Mouse (Mus musculus) MEL (cell line): ENCODE data around the gene AB124611. TPM values are rescaled to one million over a fixed set of nuclear protein-coding genes. Genes with fewer than 3 reads are reported as not detected.
A peak's percentile ranks its signal among the peaks of the same experiment; 100 is the strongest.

Experiments used
- DNase-seq: peaks from one replicate; pipeline ENCODE4 v3.0.0; 2011; ENCODE audit warnings: low read depth, low spot score
- H3K27ac ChIP-seq: 2 replicates; pipeline ENCODE4 v1.5.1; 2012; ENCODE audit warnings: low read depth, mild to moderate bottlenecking, control low read depth, low read length, moderate library complexity; ENCODE audit not compliant: control insufficient read depth
- H3K27me3 ChIP-seq, 2 experiments: fragments of 150-350 bp in 1 of 2; sonication (generic) in 1 of 2; 2 replicates each; pipeline ENCODE4 v1.6.1; 2012; ENCODE audit warnings: low read length in 2 of 2, mild to moderate bottlenecking in 2 of 2, improper control_type of control experiment in 1 of 2, moderate library complexity in 1 of 2; ENCODE audit not compliant: insufficient read depth in 2 of 2, control insufficient read depth in 1 of 2
- H3K36me3 ChIP-seq, 2 experiments: 2 replicates each; pipeline ENCODE4 v1.6.1; 2012 to 2014; ENCODE audit warnings: low read length in 2 of 2, improper control_type of control experiment in 1 of 2, inconsistent platforms in 1 of 2, mild to moderate bottlenecking in 1 of 2; ENCODE audit not compliant: insufficient read depth in 2 of 2, control insufficient read depth in 1 of 2
- H3K4me1 ChIP-seq, 2 experiments: fragments of 150-350 bp in 1 of 2; sonication (generic) in 1 of 2; 2 replicates each; pipeline ENCODE4 v1.6.1; 2012; ENCODE audit warnings: low read length in 2 of 2, improper control_type of control experiment in 1 of 2, mild to moderate bottlenecking in 1 of 2; ENCODE audit not compliant: insufficient read depth in 2 of 2, control insufficient read depth in 1 of 2
- H3K4me3 ChIP-seq, 2 experiments: fragments of 150-350 bp in 1 of 2; sonication (generic) in 1 of 2; 2 replicates each; pipeline ENCODE4 v1.5.1; 2012; ENCODE audit warnings: low read depth in 2 of 2, low read length in 2 of 2, mild to moderate bottlenecking in 2 of 2, moderate library complexity in 2 of 2, control low read depth in 1 of 2, improper control_type of control experiment in 1 of 2; ENCODE audit not compliant: control insufficient read depth in 1 of 2, insufficient read depth in 1 of 2
- H3K79me2 ChIP-seq: 2 replicates; pipeline ENCODE4 v1.6.1; 2012; ENCODE audit warnings: mild to moderate bottlenecking, low read length, moderate library complexity; ENCODE audit not compliant: control insufficient read depth, poor library complexity, insufficient read depth
- H3K9ac ChIP-seq: 2 replicates; pipeline ENCODE4 v1.6.1; 2012; ENCODE audit warnings: low read depth, mild to moderate bottlenecking, control low read depth, low read length, moderate library complexity; ENCODE audit not compliant: control insufficient read depth, poor library complexity, severe bottlenecking
- H3K9me3 ChIP-seq: fragments of 150-350 bp; sonication (generic); replicated peaks from 2 replicates; pipeline ENCODE4 v1.6.1; 2012; ENCODE audit warnings: mild to moderate bottlenecking, low read length, improper control_type of control experiment, moderate library complexity; ENCODE audit not compliant: insufficient read depth
- BHLHE40 ChIP-seq: IDR thresholded peaks from 2 replicates; pipeline ENCODE4 v1.6.1; 2012; ENCODE audit warnings: low read depth, mild to moderate bottlenecking, inconsistent platforms, low read length, improper control_type of control experiment, borderline replicate concordance
- CHD1 ChIP-seq: IDR thresholded peaks from 2 replicates; pipeline ENCODE4 v1.6.1; 2012; ENCODE audit warnings: low read depth, mild to moderate bottlenecking, inconsistent platforms, low read length, improper control_type of control experiment
- CHD2 ChIP-seq: IDR thresholded peaks from 2 replicates; pipeline ENCODE4 v1.6.1; 2011; ENCODE audit warnings: low read length, improper control_type of control experiment
- CTCF ChIP-seq, 3 experiments: IDR thresholded peaks in 2 of 3; conservative IDR thresholded peaks in 1 of 3; 2 replicates each; pipeline ENCODE4 v1.5.1; 2011 to 2012; ENCODE audit warnings: low read length in 3 of 3, low read depth in 2 of 3, mild to moderate bottlenecking in 2 of 3, improper control_type of control experiment in 1 of 3, inconsistent platforms in 1 of 3, mixed read lengths in 1 of 3, moderate library complexity in 1 of 3; ENCODE audit not compliant: control insufficient read depth in 1 of 3, insufficient read depth in 1 of 3, poor library complexity in 1 of 3, severe bottlenecking in 1 of 3
- E2F4 ChIP-seq: IDR thresholded peaks from 2 replicates; pipeline ENCODE4 v1.6.1; 2011; ENCODE audit warnings: low read depth, low read length, improper control_type of control experiment, borderline replicate concordance
- EP300 ChIP-seq, 2 experiments: IDR thresholded peaks; 2 replicates each; pipeline ENCODE4 v1.6.1; 2011; ENCODE audit warnings: improper control_type of control experiment in 2 of 2, low read length in 2 of 2, low read depth in 1 of 2, mild to moderate bottlenecking in 1 of 2
- GABPA ChIP-seq: IDR thresholded peaks from 2 replicates; pipeline ENCODE4 v1.6.1; 2012; ENCODE audit warnings: low read depth, mild to moderate bottlenecking, inconsistent platforms, low read length, improper control_type of control experiment, moderate library complexity
- GATA1 ChIP-seq: IDR thresholded peaks from 2 replicates; pipeline ENCODE4 v1.6.1; 2011; ENCODE audit warnings: low read depth, low read length, improper control_type of control experiment
- HCFC1 ChIP-seq: IDR thresholded peaks from 2 replicates; pipeline ENCODE4 v1.6.1; 2012; ENCODE audit warnings: low read depth, mild to moderate bottlenecking, inconsistent platforms, low read length, improper control_type of control experiment, moderate library complexity
- JUND ChIP-seq: IDR thresholded peaks from 2 replicates; pipeline ENCODE4 v1.6.1; 2011; ENCODE audit warnings: low read depth, mild to moderate bottlenecking, improper control_type of control experiment, low read length
- MAX ChIP-seq: IDR thresholded peaks from 2 replicates; pipeline ENCODE4 v1.6.1; 2011; ENCODE audit warnings: low read length, improper control_type of control experiment
- MAZ ChIP-seq: IDR thresholded peaks from 2 replicates; pipeline ENCODE4 v1.6.1; 2012; ENCODE audit warnings: low read depth, mild to moderate bottlenecking, inconsistent platforms, low read length, improper control_type of control experiment
- MEF2A ChIP-seq: IDR thresholded peaks from 2 replicates; pipeline ENCODE4 v1.6.1; 2014; ENCODE audit warnings: low read depth, mild to moderate bottlenecking, inconsistent platforms, low read length, improper control_type of control experiment; ENCODE audit not compliant: poor library complexity, insufficient replicate concordance, severe bottlenecking; ENCODE audit errors: extremely low read depth
- MXI1 ChIP-seq: IDR thresholded peaks from 2 replicates; pipeline ENCODE4 v1.6.1; 2011; ENCODE audit warnings: mild to moderate bottlenecking, low read depth, low read length, improper control_type of control experiment
- NELFE ChIP-seq: IDR thresholded peaks from 2 replicates; pipeline ENCODE4 v1.6.1; 2011; ENCODE audit warnings: low read depth, low read length, improper control_type of control experiment
- POLR2A ChIP-seq, 2 experiments: IDR thresholded peaks; 2 replicates each; pipeline ENCODE4 v1.6.1; 2011 to 2012; ENCODE audit warnings: low read length in 2 of 2, mild to moderate bottlenecking in 2 of 2, control low read depth in 1 of 2, improper control_type of control experiment in 1 of 2, low read depth in 1 of 2, moderate library complexity in 1 of 2; ENCODE audit not compliant: control insufficient read depth in 1 of 2, insufficient read depth in 1 of 2, poor library complexity in 1 of 2
- POLR2AphosphoS2 ChIP-seq: IDR thresholded peaks from 2 replicates; pipeline ENCODE4 v1.6.1; 2011; ENCODE audit warnings: low read length, improper control_type of control experiment
- POLR2AphosphoS5 ChIP-seq: IDR thresholded peaks from 2 replicates; pipeline ENCODE4 v1.6.1; 2012; ENCODE audit warnings: low read depth, borderline replicate concordance, mild to moderate bottlenecking, inconsistent platforms, low read length, moderate library complexity, mixed read lengths
- RAD21 ChIP-seq: IDR thresholded peaks from 2 replicates; pipeline ENCODE4 v1.6.1; 2011; ENCODE audit warnings: mild to moderate bottlenecking, low read depth, low read length, improper control_type of control experiment
- SIN3A ChIP-seq: IDR thresholded peaks from 2 replicates; pipeline ENCODE4 v1.6.1; 2012; ENCODE audit warnings: low read length, improper control_type of control experiment, inconsistent platforms
- SMC3 ChIP-seq: IDR thresholded peaks from 2 replicates; pipeline ENCODE4 v1.6.1; 2011; ENCODE audit warnings: low read depth, low read length, improper control_type of control experiment
- TAL1 ChIP-seq: IDR thresholded peaks from 2 replicates; pipeline ENCODE4 v1.6.1; 2012; ENCODE audit warnings: mild to moderate bottlenecking, inconsistent platforms, low read length, moderate library complexity, mixed read lengths
- TCF12 ChIP-seq: IDR thresholded peaks from 2 replicates; pipeline ENCODE4 v1.6.1; 2014; ENCODE audit warnings: low read depth, mild to moderate bottlenecking, inconsistent platforms, low read length, improper control_type of control experiment, moderate library complexity
- UBTF ChIP-seq: IDR thresholded peaks from 2 replicates; pipeline ENCODE4 v1.6.1; 2012; ENCODE audit warnings: low read depth, mild to moderate bottlenecking, inconsistent platforms, low read length, improper control_type of control experiment, moderate library complexity, borderline replicate concordance; ENCODE audit not compliant: insufficient read depth
- USF1 ChIP-seq: IDR thresholded peaks from 2 replicates; pipeline ENCODE4 v1.6.1; 2014; ENCODE audit warnings: low read depth, mild to moderate bottlenecking, inconsistent platforms, low read length, improper control_type of control experiment, moderate library complexity
- USF2 ChIP-seq, 2 experiments: IDR thresholded peaks; 2 replicates each; pipeline ENCODE4 v1.6.1; 2011 to 2012; ENCODE audit warnings: improper control_type of control experiment in 2 of 2, low read length in 2 of 2, borderline replicate concordance in 1 of 2, inconsistent platforms in 1 of 2, low read depth in 1 of 2, mild to moderate bottlenecking in 1 of 2; ENCODE audit not compliant: insufficient read depth in 1 of 2
- ZMIZ1 ChIP-seq: IDR thresholded peaks from 2 replicates; pipeline ENCODE4 v1.6.1; 2012; ENCODE audit warnings: low read depth, mild to moderate bottlenecking, inconsistent platforms, low read length, improper control_type of control experiment, moderate library complexity
- polyA plus RNA-seq, 2 experiments: library from polyadenylated mRNA; stranded (reverse) in 1 of 2; unstranded in 1 of 2; fragments of >175 nt in 1 of 2; fragments of >200 nt in 1 of 2; gene quantifications; 2 replicates each; pipeline versions ENCODE4 v1.2.1 to v1.2.4; 2012; ENCODE audit warnings: low replicate concordance in 2 of 2, low read depth in 1 of 2; ENCODE audit not compliant: insufficient read length in 2 of 2, insufficient read depth in 1 of 2, missing spikeins in 1 of 2
- total RNA-seq: library from RNA; depleted of rRNA; stranded (reverse); fragments of 300-350 nt; gene quantifications from 2 replicates; pipeline ENCODE4 v1.2.3, GENCODE M21; 2012

The AB124611 gene
- total and polyA plus RNA-seq, 3 experiments = 55.2 to 58.7 TPM; not detected in 1

DNA sequence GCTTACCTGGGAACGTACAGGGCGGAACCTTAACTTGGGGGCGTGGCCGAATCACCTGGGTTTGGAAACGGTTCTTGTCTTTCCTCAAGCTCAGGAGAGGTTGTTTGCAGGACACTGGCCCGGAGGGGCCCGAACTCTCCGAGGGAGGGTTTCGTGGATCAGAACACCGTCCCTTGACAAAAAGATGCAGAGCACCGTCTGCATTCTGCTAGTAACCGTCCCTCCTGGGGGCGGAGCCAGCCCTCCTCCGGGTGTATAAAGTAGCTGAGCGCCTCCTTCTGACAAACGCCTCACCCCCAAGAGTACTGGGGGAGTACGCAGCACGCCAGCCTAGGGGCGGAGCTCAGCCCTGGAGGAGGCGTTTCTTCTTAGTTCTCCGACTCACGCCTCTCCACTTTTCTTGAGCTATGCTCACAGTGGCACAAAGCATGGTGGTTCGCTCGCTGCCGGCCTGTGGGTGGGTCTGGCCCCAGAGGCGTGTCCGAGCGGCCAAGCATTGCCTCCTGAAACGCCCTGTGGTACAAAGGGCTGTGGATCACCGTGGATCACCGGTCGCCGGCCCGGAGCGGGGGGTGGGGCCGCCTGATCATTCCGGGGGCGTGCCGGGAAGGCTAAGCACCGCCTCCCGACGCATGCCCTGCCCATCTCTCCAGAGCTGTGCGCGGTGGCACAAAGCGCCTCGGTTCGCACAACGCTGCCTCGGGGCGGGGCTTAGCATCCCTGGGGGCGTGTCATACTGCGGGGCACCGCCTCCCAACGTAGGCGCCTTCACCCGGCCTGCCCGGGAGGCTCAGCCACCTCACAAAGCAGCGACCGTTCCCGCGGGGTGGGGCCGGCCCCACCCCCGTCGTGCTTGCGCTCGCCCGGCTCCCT lies 20.2 kb downstream of the AB124611 start (continued):
- TF ChIP-seq NELFE (peak; percentile 46; the same call in 1 of the 2 replicates), MXI1 (peak; percentile 90), ZMIZ1 (no peak; the same call in 1 of the 2 replicates), GATA1 (no peak), HCFC1 (peak; percentile 82)

DNA sequence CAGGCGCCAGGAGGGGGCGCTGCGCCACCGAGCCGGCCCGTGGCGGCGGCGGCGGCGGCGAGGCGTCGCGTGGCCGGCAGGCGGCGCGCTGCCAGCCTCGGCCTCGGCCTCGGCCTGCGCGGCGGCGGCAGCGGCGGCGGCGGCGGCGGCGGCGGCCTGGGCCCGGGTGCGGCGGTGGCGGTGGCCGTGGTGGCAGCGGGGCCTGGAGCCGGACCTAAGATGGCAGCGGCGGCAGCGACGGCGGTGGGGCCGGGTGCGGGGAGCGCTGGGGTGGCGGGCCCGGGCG lies 20.8 kb downstream of the AB124611 start, which contains the start of gene Carm1:
TSS of gene Carm1 (plus strand) at position 106 of the 286 bp plus-strand sequence.
- H3K4me1 ChIP-seq = peaks cover 15 to 17% of the 10 kb centered on the region in 2 experiments
- peaks cover 46% of the 10 kb centered on the region for H3K79me2 ChIP-seq
- H3K4me3 ChIP-seq = peak within 1 kb of the TSS; percentile 84 to 95
- peaks cover 20 to 23% of the 10 kb centered on the region in 2 experiments for H3K36me3 ChIP-seq
- TF ChIP-seq MAZ (peak; percentile 50; the same call in 1 of the 2 replicates), POLR2AphosphoS5 (no peak), BHLHE40 (peak; percentile 54; the same call in 1 of the 2 replicates), USF1 (no peak), POLR2AphosphoS2 (no peak), CHD1 (no peak), MAX (peak; percentile 2; the same call in 1 of the 2 replicates), USF2 (IDR thresholded peaks at IDR 0.05; ENCODE audit: borderline replicate concordance in 1 of 2, insufficient read depth in 1 of 2, low read depth in 1 of 2, low read length in 2 of 2) (no peak), SIN3A (no peak), MEF2A (no peak), POLR2A (IDR thresholded peaks at IDR 0.05; ENCODE audit: control insufficient read depth in 1 of 2, insufficient read depth in 1 of 2, low read depth in 1 of 2, low read length in 2 of 2, poor library complexity in 1 of 2) (peak in 1 of 2 experiments; percentile 92; a peak in 1 of 4 replicates), CHD2 (no peak), SMC3 (peak; percentile 61), RAD21 (peak; percentile 50; the same call in 1 of the 2 replicates), GATA1 (no peak), TCF12 (no peak; the same call in 1 of the 2 replicates), GABPA (no peak), JUND (no peak), UBTF (no peak), HCFC1 (no peak), EP300 (IDR thresholded peaks at IDR 0.05; ENCODE audit: low read depth in 1 of 2, low read length in 2 of 2) (no peak), CTCF (IDR thresholded peaks at IDR 0.05 in 2 of 3, conservative IDR thresholded peaks at IDR 0.05 in 1 of 3; ENCODE audit: control insufficient read depth in 1 of 3, insufficient read depth in 1 of 3, low read depth in 2 of 3, low read length in 3 of 3, poor library complexity in 1 of 3, severe bottlenecking in 1 of 3) (peak in 1 of 3 experiments; percentile 100; a peak in 2 of 6 replicates), TAL1 (no peak), E2F4 (no peak)
- no peaks in the 10 kb centered on the region for H3K27me3 ChIP-seq
- H3K9ac ChIP-seq = peak within 1 kb of the TSS; percentile 94
- DNase-seq = no peak
- H3K9me3 ChIP-seq = no peaks in the 10 kb centered on the region
- H3K27ac ChIP-seq = peak within 1 kb of the TSS; percentile 69
